Mouse (Mus musculus): ENCODE results near the gene Xab2.

- TF ChIP-seq POLR2A (IDR thresholded peaks at IDR 0.05; ENCODE audit: borderline replicate concordance, insufficient read depth, low read length) (no peak), CTCF (IDR thresholded peaks at IDR 0.05; ENCODE audit: borderline replicate concordance, insufficient read depth, low read depth, low read length) (no peak)
Measured at GRCm38 (mm10) chr8:3569784-3570183, 51.3 kb downstream of the Xab2 start.
